Mouse (Mus musculus) hindbrain, embryonic 15.5 days (tissue): ENCODE results near the gene Prr5l. TPM values are rescaled to one million over a fixed set of nuclear protein-coding genes. Genes with fewer than 3 reads are reported as not detected.

Experiments used
- polyA plus RNA-seq: library from polyadenylated mRNA; unstranded; fragments of >200 nt; fragmentation: Nextera tagmentation; extraction: Ambion mirVana; gene quantifications from 2 replicates; pipeline ENCODE4 v1.2.1, GENCODE M21; 2015

Gene Prr5l
- polyA plus RNA-seq, 1 experiment from 2014 or later: 5.9 TPM

Other genes starting within 250 kb of the Prr5l start
- gene Rag1, start 233.5 kb downstream of the Prr5l start, polyA plus RNA-seq: 0.12 TPM in 2 replicates
- gene B230118H07Rik, start 233.5 kb downstream of the Prr5l start, polyA plus RNA-seq: 46.4 and 49.5 TPM in 2 replicates
- 5.6 and 5.7 TPM in 2 replicates for gene Traf6, start 204.6 kb downstream of the Prr5l start, polyA plus RNA-seq
- 97.3 and 100 TPM in 2 replicates for gene Commd9, start 3.2 kb upstream of the Prr5l start, polyA plus RNA-seq